Mouse (Mus musculus) embryonic stem cell, embryonic (primary cell): ENCODE results near the gene Hbq1a.
"Not testable (repeated sequence)": the region's sequence is repeated elsewhere in the genome, so short reads cannot be mapped to it uniquely, and the experiment has no call there.

Source experiments
- CTCF ChIA-PET, 4 experiments: fragments of 300-600 bp in 2 of 4; fragments of 350-600 bp in 2 of 4; sonication (Branson Sonifier 250); formaldehyde crosslinking; loops; one replicate each; lab custom pipeline; 2022; ENCODE audit warnings: inconsistent platforms in 2 of 4; lab: Charles Lee
- POLR2A ChIA-PET, 4 experiments: fragments of 300-600 bp in 2 of 4; fragments of 350-600 bp in 2 of 4; sonication (Branson Sonifier 250); formaldehyde crosslinking; loops; one replicate each; lab custom pipeline; 2022; ENCODE audit warnings: antibody characterized with exemption in 4 of 4, inconsistent platforms in 1 of 4; lab: Charles Lee

Gene Hbq1a

GRCm38 (mm10) chr11:32277736-32278457 lies 22.0 kb upstream of the Hbq1a start:
- POLR2A ChIA-PET: interaction anchor here in 3 of 4 experiments (0.6 to 2.0 kb wide), 6 partner anchors 10 to 545 kb away, joined by 3 to 15 read pairs (median 3); partner anchors contain the start of gene Nprl3 (in 2 of the 3)
- CTCF ChIA-PET: interaction anchor here (0.5 to 1.3 kb wide), 9 partner anchors 9 to 314 kb away, joined by 3 to 4 read pairs (median 3); partner anchors contain the start of genes Hbq1b (in 2 of the 4) and Hbq1a (in 1 of the 4)

GRCm38 (mm10) chr11:32278458-32278957 lies 21.4 kb upstream of the Hbq1a start:
- ChIA-PET CTCF (interaction anchor here in 1 of 4 experiments (1.1 kb wide), 1 partner anchor 46 kb away, joined by 3 read pairs; no protein-coding TSS in a partner anchor), POLR2A (interaction anchor here in 2 of 4 experiments (1.3 to 2.0 kb wide), 2 partner anchors 11 kb away, joined by 3 to 15 read pairs; partner anchors contain the start of gene Nprl3 (in 2 of the 2))

- ChIA-PET POLR2A (no interaction called here), CTCF (interaction anchor here in 1 of 4 experiments (0.6 kb wide), 1 partner anchor 19 kb away, joined by 3 read pairs; the partner anchor contains the start of gene Hbq1a)
These were observed 19.2 kb upstream of the Hbq1a start for GRCm38 (mm10) chr11:32280646-32281045.

GRCm38 (mm10) chr11:32281416-32282144 lies 18.3 kb upstream of the Hbq1a start:
- CTCF ChIA-PET: interaction anchor here in 1 of 4 experiments (0.6 kb wide), 1 partner anchor 490 kb away, joined by 3 read pairs; no protein-coding TSS in a partner anchor
- POLR2A ChIA-PET: interaction anchor here in 1 of 4 experiments (0.6 kb wide), 1 partner anchor 17 kb away, joined by 4 read pairs; no protein-coding TSS in a partner anchor

GRCm38 (mm10) chr11:32283091-32283777 lies 16.6 kb upstream of the Hbq1a start, which contains the start of gene Hba-a1:
Gene Hba-a1, plus strand, starts transcription at chr11:32283511.
- CTCF ChIA-PET: not testable (repeated sequence)

GRCm38 (mm10) chr11:32284582-32284981 lies 15.3 kb upstream of the Hbq1a start:
- ChIA-PET CTCF (interaction anchor here in 1 of 4 experiments (0.7 kb wide), 2 partner anchors 47 to 102 kb away, joined by 3 to 6 read pairs; no protein-coding TSS in a partner anchor), POLR2A (interaction anchor here in 1 of 4 experiments (0.8 kb wide), 1 partner anchor 22 kb away, joined by 3 read pairs; no protein-coding TSS in a partner anchor)

More at GRCm38 (mm10) chr11:32283091-32283777, 16.6 kb upstream of the Hbq1a start, which contains the start of gene Hba-a1:
- POLR2A ChIA-PET: not testable (repeated sequence)

GRCm38 (mm10) chr11:32285031-32285775 lies 14.7 kb upstream of the Hbq1a start:
- POLR2A ChIA-PET: interaction anchor here in 1 of 4 experiments (0.8 kb wide), 1 partner anchor 22 kb away, joined by 3 read pairs; no protein-coding TSS in a partner anchor

GRCm38 (mm10) chr11:32285887-32286286 lies 14.0 kb upstream of the Hbq1a start:
- POLR2A ChIA-PET: not testable (repeated sequence)
- CTCF ChIA-PET: interaction anchor here in 1 of 4 experiments (1.2 kb wide), 1 partner anchor 37 kb away, joined by 6 read pairs; no protein-coding TSS in a partner anchor

More at GRCm38 (mm10) chr11:32285031-32285775, 14.7 kb upstream of the Hbq1a start:
- CTCF ChIA-PET: interaction anchor here in 1 of 4 experiments (0.7 kb wide), 2 partner anchors 48 to 103 kb away, joined by 3 to 6 read pairs; no protein-coding TSS in a partner anchor

GRCm38 (mm10) chr11:32286695-32287492 lies 13.0 kb upstream of the Hbq1a start, which contains the start of gene Hbq1b:
Gene Hbq1b, plus strand, starts transcription at chr11:32286965.
- ChIA-PET POLR2A (interaction anchor here in 3 of 4 experiments (0.6 to 1.7 kb wide), 9 partner anchors 13 to 346 kb away, joined by 3 to 8 read pairs (median 5); partner anchors contain the start of genes Nprl3 (in 3 of the 3), Hbq1a (in 1 of the 3) and Snrnp25 (in 1 of the 3)), CTCF (interaction anchor here (0.6 to 1.7 kb wide), 46 partner anchors 9 to 1684 kb away, joined by 3 to 49 read pairs (median 4); partner anchors contain the start of genes Hbq1a (in 3 of the 4) and Nprl3 (in 1 of the 4))

- ChIA-PET POLR2A (interaction anchor here in 3 of 4 experiments (0.6 to 1.7 kb wide), 6 partner anchors 19 to 95 kb away, joined by 3 to 8 read pairs (median 5); partner anchors contain the start of genes Nprl3 (in 2 of the 3) and Snrnp25 (in 1 of the 3)), CTCF (interaction anchor here (0.7 to 1.7 kb wide), 16 partner anchors 10 to 346 kb away, joined by 3 to 25 read pairs (median 4); partner anchors contain the start of gene Hbq1a (in 1 of the 4))
These were observed 12.4 kb upstream of the Hbq1a start for GRCm38 (mm10) chr11:32287493-32287825.

- ChIA-PET CTCF (interaction anchor here (0.6 to 1.3 kb wide), 7 partner anchors 28 to 599 kb away, joined by 3 to 9 read pairs (median 4); no protein-coding TSS in a partner anchor), POLR2A (interaction anchor here in 2 of 4 experiments (0.6 to 1.1 kb wide), 5 partner anchors 20 to 325 kb away, joined by 3 to 6 read pairs (median 3); no protein-coding TSS in a partner anchor)
These were observed 7.0 kb upstream of the Hbq1a start for GRCm38 (mm10) chr11:32292819-32293218.

GRCm38 (mm10) chr11:32293479-32293878 lies 6.4 kb upstream of the Hbq1a start:
- ChIA-PET CTCF (interaction anchor here in 1 of 4 experiments (1.3 kb wide), 1 partner anchor 10 kb away, joined by 4 read pairs; no protein-coding TSS in a partner anchor), POLR2A (interaction anchor here in 1 of 4 experiments (0.6 kb wide), 2 partner anchors 145 to 324 kb away, joined by 3 read pairs; no protein-coding TSS in a partner anchor)

- POLR2A ChIA-PET: interaction anchor here in 1 of 4 experiments (0.6 kb wide), 1 partner anchor 25 kb away, joined by 4 read pairs; no protein-coding TSS in a partner anchor
- CTCF ChIA-PET: not testable (repeated sequence)
These were observed 3.7 kb upstream of the Hbq1a start, which contains the start of gene Hba-a2 for GRCm38 (mm10) chr11:32296203-32296602. Gene Hba-a2, plus strand, starts transcription at chr11:32296489.

- POLR2A ChIA-PET: not testable (repeated sequence)
- CTCF ChIA-PET: interaction anchor here in 1 of 4 experiments (1.2 kb wide), 1 partner anchor 11 kb away, joined by 6 read pairs; the partner anchor contains the start of gene Hbq1b
These were observed 2.5 kb upstream of the Hbq1a start for GRCm38 (mm10) chr11:32297417-32297816.
